Mouse (Mus musculus) CH12.LX (cell line): ENCODE measurements around the gene Rab20. TPM values are rescaled to one million over a fixed set of nuclear protein-coding genes. Genes with fewer than 3 reads are reported as not detected.

Experiments used
- DNase-seq: peaks from one replicate; pipeline ENCODE4 v3.0.0-alpha.2; 2013; ENCODE audit errors: extremely low read depth
- H3K27ac ChIP-seq: 2 replicates; pipeline ENCODE4 v1.5.1; 2012; ENCODE audit warnings: low read depth, mild to moderate bottlenecking, control low read depth, moderate library complexity; ENCODE audit not compliant: insufficient read depth
- H3K27me3 ChIP-seq: replicated peaks from 2 replicates; pipeline ENCODE3; 2012; ENCODE audit warnings: inconsistent platforms
- H3K36me3 ChIP-seq, 2 experiments: replicated peaks in 1 of 2; 2 replicates each; pipeline versions ENCODE3 to v1.6.1; 2012; ENCODE audit warnings: inconsistent platforms in 1 of 2, low read length in 1 of 2, mild to moderate bottlenecking in 1 of 2, mixed read lengths in 1 of 2, moderate library complexity in 1 of 2; ENCODE audit not compliant: control insufficient read depth in 1 of 2, insufficient read depth in 1 of 2
- H3K4me1 ChIP-seq, 2 experiments: 2 replicates each; pipeline ENCODE4 v1.6.1; 2012; ENCODE audit warnings: inconsistent platforms in 1 of 2, moderate library complexity in 1 of 2; ENCODE audit not compliant: insufficient read depth in 2 of 2, control insufficient read depth in 1 of 2
- H3K4me2 ChIP-seq: 2 replicates; pipeline ENCODE4 v1.6.1; 2012; ENCODE audit warnings: low read depth, mild to moderate bottlenecking, control low read depth; ENCODE audit not compliant: poor library complexity, insufficient read depth, severe bottlenecking
- H3K4me3 ChIP-seq, 3 experiments: fragments of 150-350 bp in 1 of 3; sonication (generic) in 1 of 3; replicated peaks in 1 of 3; 2 replicates each; pipeline versions ENCODE3 to v1.5.1; 2011 to 2012; ENCODE audit warnings: low read depth in 2 of 3, low read length in 2 of 3, mild to moderate bottlenecking in 2 of 3, moderate library complexity in 2 of 3, control low read depth in 1 of 3, improper control_type of control experiment in 1 of 3, inconsistent platforms in 1 of 3, mixed read lengths in 1 of 3; ENCODE audit not compliant: poor library complexity in 1 of 3
- H3K79me2 ChIP-seq: replicated peaks from 2 replicates; pipeline ENCODE4 v1.6.1; 2012; ENCODE audit warnings: mild to moderate bottlenecking, moderate library complexity; ENCODE audit not compliant: control insufficient read depth, poor library complexity, insufficient read depth, severe bottlenecking; ENCODE audit errors: extremely low read depth
- H3K9ac ChIP-seq: 2 replicates; pipeline ENCODE4 v1.6.1; 2012; ENCODE audit warnings: low read depth, mild to moderate bottlenecking, control low read depth, moderate library complexity; ENCODE audit not compliant: insufficient read depth
- H3K9me3 ChIP-seq: replicated peaks from 2 replicates; pipeline ENCODE3; 2012; ENCODE audit warnings: low read length, inconsistent platforms, mixed read lengths
- E2F4 ChIP-seq: IDR thresholded peaks from 2 replicates; pipeline ENCODE4 v1.6.1; 2011; ENCODE audit warnings: low read depth, low read length, improper control_type of control experiment; ENCODE audit not compliant: insufficient replicate concordance
- ETS1 ChIP-seq: conservative IDR thresholded peaks from 2 replicates; pipeline ENCODE4 v1.6.1; 2012; ENCODE audit warnings: low read depth, mild to moderate bottlenecking, inconsistent platforms, low read length, improper control_type of control experiment, moderate library complexity
- IRF4 ChIP-seq: IDR thresholded peaks from 2 replicates; pipeline ENCODE4 v1.6.1; 2014; ENCODE audit warnings: low read depth, mild to moderate bottlenecking, inconsistent platforms, low read length, improper control_type of control experiment
- KAT2A ChIP-seq: IDR thresholded peaks from 2 replicates; pipeline ENCODE4 v1.6.1; 2012; ENCODE audit warnings: low read length, improper control_type of control experiment, inconsistent platforms; ENCODE audit not compliant: insufficient replicate concordance
- MAZ ChIP-seq: IDR thresholded peaks from 2 replicates; pipeline ENCODE4 v1.6.1; 2012; ENCODE audit warnings: low read depth, mild to moderate bottlenecking, inconsistent platforms, low read length, improper control_type of control experiment, moderate library complexity
- NRF1 ChIP-seq: IDR thresholded peaks from 2 replicates; pipeline ENCODE4 v1.6.1; 2014; ENCODE audit warnings: low read depth, mild to moderate bottlenecking, inconsistent platforms, low read length, improper control_type of control experiment, moderate library complexity
- RCOR1 ChIP-seq: conservative IDR thresholded peaks from 2 replicates; pipeline ENCODE4 v1.6.1; 2012; ENCODE audit warnings: low read depth, mild to moderate bottlenecking, inconsistent platforms, low read length, improper control_type of control experiment
- ZNF384 ChIP-seq: IDR thresholded peaks from 2 replicates; pipeline ENCODE4 v1.6.1; 2012; ENCODE audit warnings: low read depth, low read length, improper control_type of control experiment, inconsistent platforms
- dilution Hi-C: fragments of 300-500 bp; cut with MboI; formaldehyde crosslinking; loops from 2 replicates; pipeline ENCODE4 v1.14.3; 2020; ENCODE audit warnings: low sequenced_read_pairs; ENCODE audit not compliant: extremely low pct_unique_long_range_greater_than_20kb, extremely low pct_ligation_motif_present
- in situ Hi-C: fragments of 300-500 bp; cut with MboI; formaldehyde crosslinking; loops from 3 replicates; pipeline ENCODE4 v1.14.3; 2019; ENCODE audit warnings: low sequenced_read_pairs, low pct_ligation_motif_present, low pct_unique_long_range_greater_than_20kb, mixed read lengths
- polyA plus RNA-seq: library from polyadenylated mRNA; unstranded; fragments of >175 nt; gene quantifications from 2 replicates; pipeline ENCODE4 v1.2.1, GENCODE M21; 2012; ENCODE audit warnings: low read depth; ENCODE audit not compliant: insufficient read length
- total RNA-seq, 2 experiments: library from RNA; depleted of rRNA; stranded (reverse); fragments of 300-350 nt in 1 of 2; fragments of >200 nt in 1 of 2; gene quantifications; 2 replicates each; pipeline ENCODE4 v1.2.3; 2012 to 2014

Rab20 gene
- total and polyA plus RNA-seq, 3 experiments, result 12.8 to 22.8 (median 18.2) TPM

DNA sequence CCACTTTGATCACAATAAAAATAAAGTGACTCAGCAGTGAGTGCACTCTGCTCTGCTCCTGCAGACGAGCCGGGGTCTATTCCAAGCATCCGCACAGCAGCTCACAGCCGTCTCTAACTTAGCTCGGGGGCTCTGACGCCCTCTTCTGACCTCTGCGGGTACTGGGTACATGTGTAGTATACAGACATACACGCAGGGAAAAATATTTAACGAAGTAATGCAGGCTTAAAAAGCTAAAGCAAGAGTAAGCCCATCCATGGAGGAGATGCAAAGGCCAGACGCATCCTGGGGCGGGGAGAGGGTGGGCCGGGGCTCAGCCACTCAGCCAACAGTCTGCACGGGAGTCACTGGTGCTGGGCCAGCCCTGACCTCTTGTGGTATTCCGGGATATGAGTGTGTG lies 27.6 kb upstream of the Rab20 start:
- DNase-seq, result no peak
- H3K36me3 ChIP-seq, result peaks cover 83 to 96% of the 10 kb centered on the region in 2 experiments
- H3K9ac ChIP-seq, result no peak overlapping the region
- H3K4me3 ChIP-seq, result no peak overlapping the region
- in situ Hi-C loops, result loop anchor here (25.0 kb wide), 1 partner anchor 106 kb away; no protein-coding TSS in a partner anchor
- peaks cover 3 to 14% of the 10 kb centered on the region in 2 experiments; a peak in 2 of 4 replicates for H3K4me1 ChIP-seq
- no peaks in the 10 kb centered on the region; the same call in 1 of the 2 replicates for H3K79me2 ChIP-seq
- TF ChIP-seq E2F4 (no peak), ZNF384 (no peak), IRF4 (no peak), KAT2A (no peak)
- dilution Hi-C loops, result no loop called here
- H3K27ac ChIP-seq, result no peak overlapping the region
- no peaks in the 10 kb centered on the region for H3K27me3 ChIP-seq
- H3K9me3 ChIP-seq, result no peaks in the 10 kb centered on the region
- H3K4me2 ChIP-seq, result no peak overlapping the region

DNA sequence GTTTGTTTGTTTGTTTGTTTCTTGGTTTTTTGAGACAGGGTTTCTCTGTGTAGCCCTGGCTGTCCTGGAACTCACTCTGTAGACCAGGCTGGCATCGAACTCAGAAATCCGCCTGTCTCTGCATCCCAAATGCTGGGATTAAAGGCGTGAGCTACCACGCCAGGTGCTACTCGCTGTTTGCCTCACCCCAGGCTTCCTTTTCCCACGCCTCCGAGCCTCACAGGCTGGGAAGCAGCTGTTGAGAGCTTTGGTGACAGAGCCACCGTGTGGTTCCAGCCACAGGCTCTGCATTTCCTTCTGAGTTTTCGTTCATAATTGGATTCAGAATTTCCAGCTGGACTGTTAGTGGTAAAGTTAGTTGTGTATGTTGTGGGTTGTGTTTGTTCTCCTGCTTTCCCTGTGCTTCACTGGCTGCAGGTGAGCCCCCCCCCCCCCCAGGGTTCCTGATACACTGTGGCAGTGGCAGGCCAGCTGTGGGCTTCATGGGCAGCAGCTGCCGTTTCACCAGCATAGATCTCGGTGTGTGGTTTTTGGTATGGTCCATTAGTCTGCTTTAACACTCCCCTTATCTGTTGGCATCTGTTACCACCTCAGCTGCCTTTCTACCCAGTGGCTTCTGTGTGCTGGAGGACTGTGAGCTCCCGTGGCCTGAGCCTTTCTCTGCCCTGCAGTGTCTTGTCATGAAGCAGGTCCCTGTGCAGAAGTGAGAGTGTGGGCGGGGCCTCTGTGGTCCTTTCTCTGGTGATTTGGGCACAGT lies 25.1 kb upstream of the Rab20 start:
- H3K9ac ChIP-seq, result no peak overlapping the region
- TF ChIP-seq IRF4 (no peak), RCOR1 (no peak)
- in situ Hi-C loops (loop anchor here (25.0 kb wide), 1 partner anchor 109 kb away; no protein-coding TSS in a partner anchor), dilution Hi-C loops (no loop called here)
- H3K36me3 ChIP-seq, result peaks cover 61 to 89% of the 10 kb centered on the region in 2 experiments
- no peak overlapping the region for H3K27ac ChIP-seq
- H3K27me3 ChIP-seq, result no peaks in the 10 kb centered on the region
- DNase-seq, result no peak
- H3K4me2 ChIP-seq, result no peak overlapping the region
- no peak overlapping the region for H3K4me3 ChIP-seq
- peaks cover 5 to 29% of the 10 kb centered on the region in 2 experiments for H3K4me1 ChIP-seq
- peaks cover 19% of the 10 kb centered on the region for H3K79me2 ChIP-seq
- no peaks in the 10 kb centered on the region for H3K9me3 ChIP-seq

DNA sequence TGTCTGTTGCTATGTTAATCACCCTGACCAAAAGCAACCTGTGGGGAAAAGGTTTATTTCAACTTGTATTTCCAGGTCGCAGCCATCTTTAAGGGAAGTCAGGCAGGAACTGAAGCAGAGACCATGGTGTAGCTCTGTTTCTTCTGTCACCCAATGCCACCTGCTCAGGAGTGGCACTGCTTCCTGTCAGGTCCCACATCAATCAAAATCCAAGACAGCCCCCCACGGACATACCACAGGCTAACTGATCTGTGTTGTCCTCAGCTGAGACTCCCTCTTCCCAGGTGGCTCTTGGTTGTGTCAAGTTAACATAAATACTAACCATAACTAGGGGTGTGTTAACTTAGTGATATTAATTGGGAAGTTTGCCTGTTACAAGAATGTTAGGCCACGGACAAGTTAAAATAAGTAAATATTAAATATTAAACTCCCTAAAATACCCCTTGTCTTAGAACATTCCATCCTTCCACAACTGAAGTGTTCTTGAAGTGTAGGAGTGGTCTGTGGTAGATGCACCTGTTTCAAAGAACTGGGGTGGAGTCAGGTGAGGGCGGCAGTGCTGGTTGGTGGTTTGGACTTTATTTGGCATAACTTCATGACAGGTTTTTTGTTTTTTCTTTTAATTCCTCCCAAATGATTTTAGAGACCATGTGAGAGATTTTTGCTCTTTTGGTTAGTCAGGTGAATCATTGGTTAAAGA lies 20.4 kb upstream of the Rab20 start:
- dilution Hi-C loops (no loop called here), in situ Hi-C loops (no loop called here)
- no peaks in the 10 kb centered on the region for H3K9me3 ChIP-seq
- peaks cover 18 to 43% of the 10 kb centered on the region in 2 experiments for H3K36me3 ChIP-seq
- H3K79me2 ChIP-seq, result peaks cover 30% of the 10 kb centered on the region
- TF ChIP-seq NRF1 (no peak), MAZ (no peak), ETS1 (no peak)
- DNase-seq, result no peak
- no peaks in the 10 kb centered on the region for H3K27me3 ChIP-seq
- H3K4me3 ChIP-seq, result peak overlapping the region in 2 of 3 experiments; percentile 84 to 97
- H3K4me1 ChIP-seq, result peaks cover 5 to 37% of the 10 kb centered on the region in 2 experiments
- H3K9ac ChIP-seq, result peak overlapping the region; percentile 83; the same call in 1 of the 2 replicates
- H3K27ac ChIP-seq, result no peak overlapping the region
- H3K4me2 ChIP-seq, result peak overlapping the region; percentile 54; the same call in 1 of the 2 replicates
